Mouse (Mus musculus) ES-Bruce4 (cell line): ENCODE data around the gene Tada1. TPM values are rescaled to one million over a fixed set of nuclear protein-coding genes. Genes with fewer than 3 reads are reported as not detected.
A peak's percentile ranks its signal among the peaks of the same experiment; 100 is the strongest.

Experiments
- H3K27ac ChIP-seq: 2 replicates; pipeline ENCODE4 v1.5.1; 2012; ENCODE audit warnings: low read length, inconsistent platforms; ENCODE audit not compliant: insufficient read depth
- H3K27me3 ChIP-seq: 2 replicates; pipeline ENCODE4 v1.6.1; 2012; ENCODE audit warnings: mild to moderate bottlenecking, low read length, inconsistent platforms; ENCODE audit not compliant: control insufficient read depth, poor library complexity, insufficient read depth, severe bottlenecking
- H3K36me3 ChIP-seq: 2 replicates; pipeline ENCODE4 v1.6.1; 2012; ENCODE audit warnings: inconsistent platforms, mild to moderate bottlenecking, low read length, moderate library complexity; ENCODE audit not compliant: control insufficient read depth, poor library complexity, insufficient read depth, severe bottlenecking
- H3K4me1 ChIP-seq: one replicate; pipeline ENCODE4 v1.8.1; 2011; ENCODE audit warnings: low read length; ENCODE audit not compliant: control insufficient read depth, insufficient read depth
- H3K4me3 ChIP-seq: 2 replicates; pipeline ENCODE4 v1.5.1; 2011; ENCODE audit warnings: low read depth, mild to moderate bottlenecking, low read length
- H3K9ac ChIP-seq: 2 replicates; pipeline ENCODE4 v1.6.1; 2012; ENCODE audit warnings: low read depth, mild to moderate bottlenecking, inconsistent platforms; ENCODE audit not compliant: poor library complexity, severe bottlenecking
- H3K9me3 ChIP-seq: replicated peaks from 2 replicates; pipeline ENCODE4 v1.6.1; 2012; ENCODE audit warnings: mild to moderate bottlenecking, low read length, inconsistent platforms; ENCODE audit not compliant: control insufficient read depth, poor library complexity, insufficient read depth, severe bottlenecking
- CTCF ChIP-seq: IDR thresholded peaks from one replicate; pipeline ENCODE4 v1.8.1; 2011; ENCODE audit warnings: low read depth, low read length
- EP300 ChIP-seq: IDR thresholded peaks from 2 replicates; pipeline ENCODE4 v1.6.1; 2011; ENCODE audit warnings: low read depth, low read length; ENCODE audit not compliant: insufficient read depth
- POLR2A ChIP-seq: IDR thresholded peaks from one replicate; pipeline ENCODE4 v1.8.1; 2011; ENCODE audit warnings: low read length; ENCODE audit not compliant: insufficient read depth
- polyA plus RNA-seq: library from polyadenylated mRNA; stranded (reverse); fragments of >200 nt; gene quantifications from 2 replicates; pipeline ENCODE4 v1.2.4, GENCODE M21; 2011; ENCODE audit warnings: low read depth; ENCODE audit not compliant: missing spikeins, insufficient read depth, insufficient read length

The Tada1 gene
- polyA plus RNA-seq, 1 experiment: 3.7 TPM

- Histone ChIP-seq H3K9ac (no peak overlapping the region), H3K27ac (no peak overlapping the region), H3K9me3 (no peaks in the 10 kb centered on the region), H3K4me3 (no peak overlapping the region), H3K4me1 (no peaks in the 10 kb centered on the region), H3K36me3 (no peaks in the 10 kb centered on the region), H3K27me3 (no peaks in the 10 kb centered on the region)
- TF ChIP-seq EP300: no peak
- TF ChIP-seq POLR2A: no peak
Measured at GRCm38 (mm10) chr1:166344300-166345077, 34.4 kb upstream of the Tada1 start.

- Histone ChIP-seq H3K9me3 (no peaks in the 10 kb centered on the region), H3K36me3 (no peaks in the 10 kb centered on the region), H3K4me3 (no peak overlapping the region), H3K27me3 (no peaks in the 10 kb centered on the region), H3K27ac (no peak overlapping the region), H3K9ac (no peak overlapping the region), H3K4me1 (no peaks in the 10 kb centered on the region)
- TF ChIP-seq POLR2A (no peak), CTCF (no peak), EP300 (no peak)
Measured at GRCm38 (mm10) chr1:166345602-166346001, 33.3 kb upstream of the Tada1 start.

DNA sequence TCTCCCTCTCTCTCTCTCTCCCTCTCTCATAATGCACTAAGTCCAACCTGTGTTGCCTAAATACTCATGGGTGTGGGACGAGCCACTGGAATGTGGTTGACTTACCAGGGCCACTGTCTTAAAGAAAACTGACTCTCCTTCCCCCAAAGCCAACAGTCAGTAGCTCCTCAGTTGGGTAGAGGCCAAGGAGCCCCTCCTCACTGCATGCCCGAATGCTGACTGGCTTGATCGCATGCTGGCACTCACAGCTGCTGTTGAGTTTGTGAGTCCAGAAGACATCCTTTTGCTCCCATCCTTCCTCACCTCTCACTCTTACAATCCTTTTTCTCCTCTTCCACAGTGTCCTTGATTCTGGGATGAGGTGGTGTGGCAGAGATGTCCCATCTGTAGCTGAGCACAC, 32.0 kb upstream of the Tada1 start:
- Histone ChIP-seq H3K27me3 (no peaks in the 10 kb centered on the region), H3K27ac (no peak overlapping the region), H3K4me1 (no peaks in the 10 kb centered on the region), H3K4me3 (no peak overlapping the region), H3K36me3 (no peaks in the 10 kb centered on the region), H3K9ac (no peak overlapping the region), H3K9me3 (no peaks in the 10 kb centered on the region)
- TF ChIP-seq CTCF: no peak
- no peak for TF ChIP-seq EP300
- no peak for TF ChIP-seq POLR2A

- no peak for TF ChIP-seq EP300
- no peak for TF ChIP-seq POLR2A
- no peak for TF ChIP-seq CTCF
Measured at GRCm38 (mm10) chr1:166349341-166349740, 29.6 kb upstream of the Tada1 start.

GRCm38 (mm10) chr1:166349751-166350150, 29.1 kb upstream of the Tada1 start:
- no peak overlapping the region for H3K4me3 ChIP-seq
- no peak overlapping the region for H3K27ac ChIP-seq

More at GRCm38 (mm10) chr1:166349341-166349740, 29.6 kb upstream of the Tada1 start:
- no peaks in the 10 kb centered on the region for H3K36me3 ChIP-seq
- no peaks in the 10 kb centered on the region for H3K27me3 ChIP-seq
- no peak overlapping the region for H3K9ac ChIP-seq
- no peak overlapping the region for H3K27ac ChIP-seq
- no peak overlapping the region for H3K4me3 ChIP-seq
- no peaks in the 10 kb centered on the region for H3K9me3 ChIP-seq
- H3K4me1 ChIP-seq: no peaks in the 10 kb centered on the region

DNA sequence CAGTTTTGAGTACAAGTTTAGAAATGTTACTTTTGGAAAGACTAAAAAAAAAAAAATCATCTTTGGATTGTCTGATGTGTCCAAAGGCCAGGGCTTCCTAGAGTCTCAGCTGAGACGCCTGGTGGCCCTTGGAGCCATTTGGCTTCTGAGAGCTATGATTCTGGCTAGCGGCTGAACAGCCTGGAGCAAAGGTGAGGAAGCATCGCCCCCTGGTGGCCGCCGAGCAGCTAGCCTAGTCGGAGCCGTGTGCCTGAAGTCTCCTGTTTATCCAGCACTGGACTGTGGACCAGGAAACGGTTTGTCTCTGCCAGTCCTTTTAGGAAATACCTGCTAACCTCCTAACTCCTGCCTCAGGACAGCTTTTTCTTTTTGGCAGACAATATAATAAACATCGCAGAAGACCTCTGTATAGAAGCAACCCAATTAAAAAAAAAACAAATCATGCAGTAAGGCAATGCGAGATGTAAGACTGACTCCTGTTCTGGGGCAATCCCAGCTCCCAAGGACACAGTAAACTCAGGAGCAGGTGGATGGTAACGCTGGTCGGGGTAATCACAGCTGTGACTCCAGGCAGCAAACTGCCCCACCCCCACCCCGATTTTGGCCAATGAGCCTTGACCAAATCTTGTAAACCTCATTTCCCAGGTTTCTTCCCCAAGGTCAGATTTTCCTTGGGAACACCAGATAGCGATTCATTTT, 18.6 kb upstream of the Tada1 start:
- H3K4me1 ChIP-seq: no peaks in the 10 kb centered on the region
- no peak overlapping the region for H3K9ac ChIP-seq
- no peak overlapping the region for H3K27ac ChIP-seq
- no peak overlapping the region for H3K4me3 ChIP-seq
- no peaks in the 10 kb centered on the region for H3K27me3 ChIP-seq
- H3K9me3 ChIP-seq: no peaks in the 10 kb centered on the region
- no peak for TF ChIP-seq POLR2A
- 0 out of 2 replicates have a peak, but pooled peaks have one; percentile 6 for TF ChIP-seq EP300
- TF ChIP-seq CTCF: peak; percentile 88
- no peaks in the 10 kb centered on the region for H3K36me3 ChIP-seq

More at GRCm38 (mm10) chr1:166349751-166350150, 29.1 kb upstream of the Tada1 start:
- H3K27me3 ChIP-seq: no peaks in the 10 kb centered on the region
- no peaks in the 10 kb centered on the region for H3K9me3 ChIP-seq
- no peak overlapping the region for H3K9ac ChIP-seq
- TF ChIP-seq CTCF (no peak), EP300 (no peak), POLR2A (no peak)
- no peaks in the 10 kb centered on the region for H3K4me1 ChIP-seq
- H3K36me3 ChIP-seq: no peaks in the 10 kb centered on the region
